Mouse (Mus musculus): ENCODE data around the gene Ap3m1.

GRCm38 (mm10) chr14:21078511-21078910 lies 26.2 kb upstream of the Ap3m1 start:
- TF ChIP-seq EP300 (IDR thresholded peaks at IDR 0.05; ENCODE audit: low read length) (no peak), USF2 (conservative IDR thresholded peaks at IDR 0.05; ENCODE audit: low read depth, low read length) (no peak), CTCF (conservative IDR thresholded peaks at IDR 0.05 in 1 of 2, IDR thresholded peaks at IDR 0.05 in 1 of 2; ENCODE audit: low read depth in 2 of 2, low read length in 2 of 2) (no peak), NRF1 (IDR thresholded peaks at IDR 0.05; ENCODE audit: low read depth, low read length) (no peak)
